In genomic region chr5:99157973-99158372, GRCm38 (mm10) we compare ENCODE assay signal across 10 mouse cellular contexts.
DNase-seq lines count a peak whose midpoint lies in the region; ATAC-seq and TF ChIP-seq lines count a peak whose summit lies in the region.
"Had no signal": no experiment of that assay in that cellular context is flagged by ENCODE, and none has a peak within 500 bp of the region (broad histone marks: within the 10 kb centered on the region; RNA-seq: fewer than 3 reads in every experiment).

No protein-coding gene starts in this region.

- in situ Hi-C loops in ES-E14 (cut with MboI; ENCODE audit: low sequenced_read_pairs in 2 of 2, unreplicated experiment in 2 of 2) = no loop called here

- H3K36me3 ChIP-seq in hindbrain, embryonic 11.5 days (ENCODE audit: control insufficient read depth, insufficient read depth, low read length) = no peaks in the 10 kb centered on the region
- no peaks in the 10 kb centered on the region for H3K36me3 ChIP-seq in hindbrain, embryonic 13.5 days
- no peaks in the 10 kb centered on the region for H3K36me3 ChIP-seq in ES-E14 (ENCODE audit: control insufficient read depth, insufficient read depth, low read length, poor library complexity, severe bottlenecking)
- H3K36me3 ChIP-seq in midbrain, embryonic 14.5 days (ENCODE audit: control insufficient read depth, insufficient read depth, low read length) = no peaks in the 10 kb centered on the region
- H3K36me3 ChIP-seq: embryonic facial prominence, embryonic 12.5 days had no signal

- 25% methylated on average over 1 of the region's 1 CpGs for whole genome bisulfite sequencing in hindbrain, embryonic 11.5 days
- 4% methylated on average over 1 of the region's 1 CpGs for WGBS in hindbrain, embryonic 13.5 days
- WGBS in midbrain, embryonic 14.5 days = 9% methylated on average over 1 of the region's 1 CpGs

- no peak overlapping the region for H3K9ac ChIP-seq in hindbrain, embryonic 11.5 days (ENCODE audit: low read depth, low read length)
- no peak overlapping the region for H3K9ac ChIP-seq in hindbrain, embryonic 13.5 days
- no peak overlapping the region for H3K9ac ChIP-seq in ES-E14 (ENCODE audit: insufficient read depth, low read depth, low read length, poor library complexity, severe bottlenecking)
- no peak overlapping the region for H3K9ac ChIP-seq in midbrain, embryonic 14.5 days (replicated peaks; ENCODE audit: low read length)
- H3K9ac ChIP-seq: embryonic facial prominence, embryonic 12.5 days had no signal

- peak; percentile 75 for DNase-seq in hindbrain, embryonic 11.5 days (ENCODE audit: low spot score)
- DNase-seq in ES-E14 (ENCODE audit: low read depth, low spot score) = peak; percentile 16
- peak; percentile 8 for DNase-seq in c-Kit-positive CD71-positive TER-119-positive erythroid progenitor cells, embryonic 14.5 days (ENCODE audit: low spot score)
- peak; percentile 35 to 66 for DNase-seq in frontal cortex, postnatal 36 days (ENCODE audit: low spot score in 2 of 2)
- peak; percentile 19 for DNase-seq in left cerebral cortex, adult 11 months (ENCODE audit: low spot score)
- DNase-seq in midbrain, embryonic 14.5 days = peak; percentile 90
- no peak for DNase-seq in T-cell, adult 2 months (ENCODE audit: low spot score)

- no peaks in the 10 kb centered on the region for H3K4me1 ChIP-seq in hindbrain, embryonic 11.5 days (replicated peaks; ENCODE audit: control insufficient read depth, insufficient read depth, low read length)
- H3K4me1 ChIP-seq in hindbrain, embryonic 13.5 days (replicated peaks) = no peaks in the 10 kb centered on the region
- H3K4me1 ChIP-seq in ES-E14 (ENCODE audit: control insufficient read depth in 2 of 2, insufficient read depth in 2 of 2, low read length in 2 of 2, poor library complexity in 1 of 2) = no peaks in the 10 kb centered on the region
- no peaks in the 10 kb centered on the region for H3K4me1 ChIP-seq in midbrain, embryonic 14.5 days (ENCODE audit: control insufficient read depth, insufficient read depth, low read length)
- H3K4me1 ChIP-seq: megakaryocyte, embryonic 14.5 days had no signal

- H3K4me3 ChIP-seq in hindbrain, embryonic 11.5 days (ENCODE audit: low read depth, low read length) = no peak overlapping the region
- no peak overlapping the region for H3K4me3 ChIP-seq in hindbrain, embryonic 13.5 days
- no peak overlapping the region for H3K4me3 ChIP-seq in ES-E14 (ENCODE audit: insufficient read depth in 1 of 2, low read depth in 1 of 2, low read length in 2 of 2, poor library complexity in 1 of 2, severe bottlenecking in 1 of 2)
- H3K4me3 ChIP-seq in midbrain, embryonic 14.5 days (replicated peaks; ENCODE audit: low read depth, low read length) = no peak overlapping the region
- H3K4me3 ChIP-seq: embryonic facial prominence, embryonic 12.5 days; megakaryocyte, embryonic 14.5 days had no signal

- H3K27me3 ChIP-seq in hindbrain, embryonic 11.5 days (ENCODE audit: control insufficient read depth, insufficient read depth, low read length) = no peaks in the 10 kb centered on the region
- H3K27me3 ChIP-seq in hindbrain, embryonic 13.5 days = no peaks in the 10 kb centered on the region
- no peaks in the 10 kb centered on the region for H3K27me3 ChIP-seq in midbrain, embryonic 14.5 days (ENCODE audit: control insufficient read depth, insufficient read depth, low read length)
- H3K27me3 ChIP-seq: embryonic facial prominence, embryonic 12.5 days; megakaryocyte, embryonic 14.5 days had no signal

- H3K27ac ChIP-seq in hindbrain, embryonic 11.5 days (ENCODE audit: low read depth, low read length) = no peak overlapping the region
- no peak overlapping the region for H3K27ac ChIP-seq in hindbrain, embryonic 13.5 days
- H3K27ac ChIP-seq in ES-E14 (ENCODE audit: insufficient read depth, low read depth, low read length, poor library complexity, severe bottlenecking) = no peak overlapping the region
- no peak overlapping the region for H3K27ac ChIP-seq in midbrain, embryonic 14.5 days (replicated peaks; ENCODE audit: low read depth, low read length)
- H3K27ac ChIP-seq: embryonic facial prominence, embryonic 12.5 days had no signal

- no peaks in the 10 kb centered on the region for H3K9me3 ChIP-seq in hindbrain, embryonic 11.5 days (ENCODE audit: control insufficient read depth, low read length)
- H3K9me3 ChIP-seq in hindbrain, embryonic 13.5 days = no peaks in the 10 kb centered on the region
- no peaks in the 10 kb centered on the region for H3K9me3 ChIP-seq in ES-E14 (ENCODE audit: control insufficient read depth, insufficient read depth, low read depth, low read length)
- H3K9me3 ChIP-seq in midbrain, embryonic 14.5 days (ENCODE audit: control insufficient read depth, low read length) = no peaks in the 10 kb centered on the region
- H3K9me3 ChIP-seq: embryonic facial prominence, embryonic 12.5 days; megakaryocyte, embryonic 14.5 days had no signal

- H3K4me2 ChIP-seq in hindbrain, embryonic 11.5 days (replicated peaks; ENCODE audit: low read depth, low read length) = no peak overlapping the region
- H3K4me2 ChIP-seq in hindbrain, embryonic 13.5 days = no peak overlapping the region
- no peak overlapping the region for H3K4me2 ChIP-seq in midbrain, embryonic 14.5 days (ENCODE audit: low read length)
- H3K4me2 ChIP-seq: embryonic facial prominence, embryonic 12.5 days had no signal

- no peak for ATAC-seq in hindbrain, embryonic 11.5 days (ENCODE audit: low FRiP score)
- no peak for ATAC-seq in hindbrain, embryonic 13.5 days (ENCODE audit: low FRiP score)
- no peak for ATAC-seq in midbrain, embryonic 14.5 days (ENCODE audit: low FRiP score, low TSS enrichment)

TF ChIP-seq in ES-E14, 5 proteins besides CTCF, POLR2A, EP300 and RAD21:
- no peak for TF ChIP-seq CHD2 (IDR thresholded peaks at IDR 0.05; ENCODE audit: low read depth, low read length)
- TF ChIP-seq HCFC1 (IDR thresholded peaks at IDR 0.05; ENCODE audit: borderline replicate concordance, insufficient read depth, low read length) = no peak
- TF ChIP-seq ZC3H11A (IDR thresholded peaks at IDR 0.05; ENCODE audit: borderline replicate concordance, low read depth, low read length) = peak; percentile 16; the same call in 1 of the 2 replicates
